Mouse (Mus musculus) myocyte (in vitro differentiated cells): Measurements from ENCODE around the gene Lbhd2.

Experiments used
- CEBPB ChIP-seq: IDR thresholded peaks from 2 replicates; pipeline ENCODE4 v1.6.1; 2011; ENCODE audit warnings: mild to moderate bottlenecking, moderate library complexity; ENCODE audit not compliant: poor library complexity, insufficient read depth, severe bottlenecking
- E2F4 ChIP-seq: IDR thresholded peaks from one replicate; pipeline ENCODE4 v1.6.1; 2011; ENCODE audit warnings: mild to moderate bottlenecking, control low read depth, moderate library complexity; ENCODE audit not compliant: insufficient read depth
- MAX ChIP-seq: IDR thresholded peaks from one replicate; pipeline ENCODE4 v1.6.1; 2011; ENCODE audit warnings: low read depth, mild to moderate bottlenecking, control low read depth
- MYOG ChIP-seq, 3 experiments: IDR thresholded peaks; one replicate each; pipeline ENCODE4 v1.6.1; 2011; ENCODE audit warnings: control low read depth in 2 of 3, low read depth in 2 of 3, mild to moderate bottlenecking in 2 of 3; ENCODE audit not compliant: insufficient read length in 2 of 3, control insufficient read depth in 1 of 3, insufficient read depth in 1 of 3
- POLR2A ChIP-seq: IDR thresholded peaks from one replicate; pipeline ENCODE4 v1.6.1; 2011; ENCODE audit warnings: low read depth, mild to moderate bottlenecking, control low read depth, moderate library complexity; ENCODE audit not compliant: insufficient read length

GRCm38 (mm10) chr12:111376053-111376452, 30.6 kb upstream of the Lbhd2 start:
- TF ChIP-seq CEBPB, result no peak
- TF ChIP-seq POLR2A, result no peak
- no peak for TF ChIP-seq E2F4
- TF ChIP-seq MAX, result no peak
- no peak for TF ChIP-seq MYOG (IDR thresholded peaks at IDR 0.05; ENCODE audit: control insufficient read depth in 1 of 3, insufficient read depth in 1 of 3, insufficient read length in 2 of 3, low read depth in 2 of 3)
